Mouse (Mus musculus): ENCODE measurements around the gene Sash1. TPM values are rescaled to one million over a fixed set of nuclear protein-coding genes. Genes with fewer than 3 reads are reported as not detected.

The Sash1 gene
- total and polyA plus RNA-seq, 2 experiments: 9.6 to 21.1 TPM

DNA sequence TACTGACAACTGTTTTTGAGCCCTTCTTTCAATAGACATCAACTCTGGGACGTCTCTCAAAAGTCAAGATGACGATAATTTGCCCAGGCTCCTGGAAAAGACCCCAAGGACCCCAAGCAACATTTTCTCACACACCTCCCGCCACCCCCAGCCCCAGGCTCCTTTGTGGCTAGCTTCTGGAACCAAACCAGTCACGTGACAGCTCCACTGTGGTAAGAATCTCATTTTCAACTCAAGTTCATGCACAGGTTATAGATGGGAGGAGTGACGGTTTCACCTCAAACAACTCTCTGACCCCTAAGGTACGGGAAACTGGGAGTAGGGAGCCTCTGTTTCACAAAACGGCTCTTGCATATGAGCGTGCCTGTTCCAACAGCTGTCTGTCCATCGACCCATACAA, 25.2 kb downstream of the Sash1 start:
- Histone ChIP-seq H3K27ac (replicated peaks; ENCODE audit: insufficient read depth, low read depth, low read length) (no peak overlapping the region), H3K79me2 (ENCODE audit: control insufficient read depth, insufficient read depth, low read length) (peaks cover 37% of the 10 kb centered on the region; the same call in 1 of the 2 replicates), H3K27me3 (ENCODE audit: control insufficient read depth, insufficient read depth, low read length) (no peaks in the 10 kb centered on the region), H3K4me3 (ENCODE audit: insufficient read depth, low read depth, low read length) (no peak overlapping the region), H3K36me3 (ENCODE audit: control insufficient read depth, insufficient read depth, low read length) (peaks cover 2% of the 10 kb centered on the region), H3K9ac (ENCODE audit: low read depth, low read length) (no peak overlapping the region), H3K4me1 (ENCODE audit: control insufficient read depth, insufficient read depth, low read length) (peaks cover 9% of the 10 kb centered on the region; the same call in 1 of the 2 replicates)
- no peak for DNase-seq (ENCODE audit: extremely low read depth, low read depth, low spot score)
- TF ChIP-seq POLR2A (IDR thresholded peaks at IDR 0.05; ENCODE audit: extremely low read depth, insufficient read depth, low read length) (no peak), CTCF (IDR thresholded peaks at IDR 0.05; ENCODE audit: low read depth, low read length) (no peak)
- WGBS: 83% methylated on average over 9 of the region's 9 CpGs

DNA sequence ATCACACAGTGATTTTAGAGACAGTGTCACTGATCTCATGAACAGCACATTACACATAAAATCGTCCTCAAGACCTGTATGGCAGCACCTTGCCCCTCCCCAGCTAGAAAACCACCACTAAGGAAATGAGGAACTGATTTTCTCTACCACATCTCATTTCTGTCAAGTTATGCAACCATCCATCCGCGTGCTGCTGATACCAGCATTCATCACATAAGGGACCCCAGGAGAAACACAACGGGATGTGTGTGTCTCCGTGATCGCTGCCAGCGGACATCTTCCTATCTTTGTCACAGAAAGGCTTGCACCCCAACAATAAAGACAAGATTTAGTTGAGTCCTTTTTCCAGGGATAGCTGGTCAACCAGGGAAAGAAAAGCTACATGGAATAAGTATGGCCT, 27.2 kb downstream of the Sash1 start:
- no peak for DNase-seq (ENCODE audit: extremely low read depth, low read depth, low spot score)

DNA sequence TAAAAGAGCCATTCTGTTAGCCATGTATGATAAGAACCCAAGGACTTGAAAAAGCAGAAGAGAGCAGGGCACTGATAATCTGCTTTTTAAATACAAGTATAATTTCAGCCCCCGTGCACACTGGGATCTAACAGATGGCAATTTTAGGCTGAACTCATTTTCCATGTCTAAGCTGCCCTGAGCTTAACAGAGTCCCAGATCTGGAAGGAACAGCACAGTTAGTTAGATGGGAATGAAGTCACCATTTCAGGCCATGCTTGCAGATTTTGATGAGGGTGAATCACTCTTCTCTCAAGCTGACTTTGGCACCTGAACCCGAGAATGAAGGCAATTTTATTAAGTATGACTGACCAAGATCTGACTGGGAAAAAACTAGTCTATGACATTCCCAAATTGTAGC, 28.9 kb downstream of the Sash1 start:
- TF ChIP-seq POLR2A (IDR thresholded peaks at IDR 0.05; ENCODE audit: extremely low read depth, insufficient read depth, low read length) (no peak), CTCF (IDR thresholded peaks at IDR 0.05; ENCODE audit: low read depth, low read length) (no peak)
- peaks cover 37% of the 10 kb centered on the region; the same call in 1 of the 2 replicates for H3K79me2 ChIP-seq (ENCODE audit: control insufficient read depth, insufficient read depth, low read length)
- 90% methylated on average over 2 of the region's 2 CpGs for WGBS
- no peak for DNase-seq (ENCODE audit: extremely low read depth, low read depth, low spot score)
- H3K27ac ChIP-seq (replicated peaks; ENCODE audit: insufficient read depth, low read depth, low read length): no peak overlapping the region
- peaks cover 5% of the 10 kb centered on the region; the same call in 1 of the 2 replicates for H3K4me1 ChIP-seq (ENCODE audit: control insufficient read depth, insufficient read depth, low read length)
- H3K4me3 ChIP-seq (ENCODE audit: insufficient read depth, low read depth, low read length): no peak overlapping the region
- no peaks in the 10 kb centered on the region for H3K27me3 ChIP-seq (ENCODE audit: control insufficient read depth, insufficient read depth, low read length)
- no peak overlapping the region for H3K9ac ChIP-seq (ENCODE audit: low read depth, low read length)
- no peaks in the 10 kb centered on the region; the same call in none of the 2 replicates for H3K36me3 ChIP-seq (ENCODE audit: control insufficient read depth, insufficient read depth, low read length)

More for the DNA sequence above, 27.2 kb downstream of the Sash1 start:
- no peak overlapping the region for H3K27ac ChIP-seq (replicated peaks; ENCODE audit: insufficient read depth, low read depth, low read length)
- H3K9ac ChIP-seq (ENCODE audit: low read depth, low read length): no peak overlapping the region
- H3K27me3 ChIP-seq (ENCODE audit: control insufficient read depth, insufficient read depth, low read length): no peaks in the 10 kb centered on the region
- no peak for TF ChIP-seq POLR2A (IDR thresholded peaks at IDR 0.05; ENCODE audit: extremely low read depth, insufficient read depth, low read length)
- no peak for TF ChIP-seq CTCF (IDR thresholded peaks at IDR 0.05; ENCODE audit: low read depth, low read length)
- H3K4me1 ChIP-seq (ENCODE audit: control insufficient read depth, insufficient read depth, low read length): peaks cover 9% of the 10 kb centered on the region; the same call in 1 of the 2 replicates
- 88% methylated on average over 7 of the region's 7 CpGs for WGBS
- H3K79me2 ChIP-seq (ENCODE audit: control insufficient read depth, insufficient read depth, low read length): peaks cover 40% of the 10 kb centered on the region; the same call in 1 of the 2 replicates
- H3K36me3 ChIP-seq (ENCODE audit: control insufficient read depth, insufficient read depth, low read length): no peaks in the 10 kb centered on the region; the same call in none of the 2 replicates
- no peak overlapping the region for H3K4me3 ChIP-seq (ENCODE audit: insufficient read depth, low read depth, low read length)

DNA sequence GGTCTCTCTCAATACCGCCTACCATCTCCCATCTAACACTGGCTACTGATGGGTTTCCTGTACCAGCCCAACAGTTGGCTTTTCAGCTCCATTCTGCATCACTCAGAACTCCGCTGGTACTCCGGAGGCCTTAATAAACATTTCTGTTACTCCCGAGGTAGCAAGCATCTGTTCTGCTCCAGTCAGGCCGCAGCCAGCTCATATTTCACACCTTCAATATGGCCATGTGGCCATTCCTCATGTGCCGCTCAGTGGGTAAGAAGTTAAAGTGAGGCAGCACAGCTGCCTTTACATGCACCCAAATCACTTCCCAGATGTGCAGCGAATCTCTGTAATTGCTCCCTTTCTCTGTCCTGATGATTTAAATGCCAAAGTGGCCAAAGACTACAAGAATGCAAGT, 32.5 kb downstream of the Sash1 start:
- DNase-seq (ENCODE audit: extremely low read depth, low read depth, low spot score): no peak
- Histone ChIP-seq H3K9ac (ENCODE audit: low read depth, low read length) (no peak overlapping the region), H3K79me2 (ENCODE audit: control insufficient read depth, insufficient read depth, low read length) (peaks cover 27% of the 10 kb centered on the region; the same call in 1 of the 2 replicates), H3K4me3 (ENCODE audit: insufficient read depth, low read depth, low read length) (no peak overlapping the region), H3K27me3 (ENCODE audit: control insufficient read depth, insufficient read depth, low read length) (no peaks in the 10 kb centered on the region), H3K27ac (replicated peaks; ENCODE audit: insufficient read depth, low read depth, low read length) (no peak overlapping the region), H3K4me1 (ENCODE audit: control insufficient read depth, insufficient read depth, low read length) (no peaks in the 10 kb centered on the region; the same call in 1 of the 2 replicates), H3K36me3 (ENCODE audit: control insufficient read depth, insufficient read depth, low read length) (peaks cover 6% of the 10 kb centered on the region)
- 95% methylated on average over 7 of the region's 7 CpGs for WGBS
- TF ChIP-seq CTCF (IDR thresholded peaks at IDR 0.05; ENCODE audit: low read depth, low read length) (no peak), POLR2A (IDR thresholded peaks at IDR 0.05; ENCODE audit: extremely low read depth, insufficient read depth, low read length) (no peak)

DNA sequence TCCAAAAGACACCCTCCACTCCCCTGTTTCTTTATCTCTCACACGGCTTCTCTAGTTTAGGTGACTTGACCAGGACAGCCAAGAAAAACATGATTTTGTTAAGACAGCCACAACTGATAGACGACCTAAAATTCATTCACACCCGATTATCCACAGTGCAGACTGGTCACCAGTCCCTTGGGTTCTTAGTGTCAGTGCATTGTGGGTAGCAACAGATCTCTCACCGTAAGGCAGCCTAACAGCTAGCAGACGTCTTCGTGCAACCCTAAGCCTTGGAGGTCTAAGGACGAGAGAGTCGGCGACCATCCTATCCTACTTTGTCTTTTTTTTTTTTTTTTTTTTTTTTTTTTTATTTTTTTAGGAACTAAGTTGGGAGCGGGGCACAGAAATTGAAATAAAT, 34.2 kb downstream of the Sash1 start:
- no peak for TF ChIP-seq CTCF (IDR thresholded peaks at IDR 0.05; ENCODE audit: low read depth, low read length)
- Histone ChIP-seq H3K79me2 (ENCODE audit: control insufficient read depth, insufficient read depth, low read length) (peaks cover 24% of the 10 kb centered on the region; the same call in 1 of the 2 replicates), H3K4me3 (ENCODE audit: insufficient read depth, low read depth, low read length) (no peak overlapping the region), H3K36me3 (ENCODE audit: control insufficient read depth, insufficient read depth, low read length) (peaks cover 8% of the 10 kb centered on the region), H3K9ac (ENCODE audit: low read depth, low read length) (no peak overlapping the region), H3K4me1 (ENCODE audit: control insufficient read depth, insufficient read depth, low read length) (no peaks in the 10 kb centered on the region), H3K27me3 (ENCODE audit: control insufficient read depth, insufficient read depth, low read length) (no peaks in the 10 kb centered on the region), H3K27ac (replicated peaks; ENCODE audit: insufficient read depth, low read depth, low read length) (no peak overlapping the region)
- DNase-seq (ENCODE audit: extremely low read depth, low read depth, low spot score): no peak
- WGBS: 94% methylated on average over 10 of the region's 10 CpGs

DNA sequence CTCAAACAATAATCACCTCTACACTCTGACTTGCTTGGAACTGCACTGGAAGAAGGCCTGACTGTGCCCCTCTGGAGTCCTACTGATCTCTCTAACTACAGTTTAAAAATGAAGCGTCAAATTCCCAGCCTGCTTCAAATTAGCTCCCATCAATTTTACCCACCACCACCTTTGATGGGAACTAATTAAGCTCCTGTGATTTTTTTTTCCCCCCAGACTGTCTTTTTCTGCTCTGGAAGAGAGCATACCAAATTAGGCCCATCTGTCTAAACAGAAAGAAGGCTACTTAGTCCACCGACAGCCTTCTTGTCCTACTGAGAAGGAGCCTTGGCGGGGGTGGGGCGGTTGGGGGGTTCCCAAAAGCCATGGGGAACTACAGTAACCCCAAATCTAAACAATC, 37.9 kb downstream of the Sash1 start:
- H3K4me1 ChIP-seq (ENCODE audit: control insufficient read depth, insufficient read depth, low read length): peaks cover 4% of the 10 kb centered on the region
- H3K27me3 ChIP-seq (ENCODE audit: control insufficient read depth, insufficient read depth, low read length): no peaks in the 10 kb centered on the region
- no peak for TF ChIP-seq CTCF (IDR thresholded peaks at IDR 0.05; ENCODE audit: low read depth, low read length)
- TF ChIP-seq POLR2A (IDR thresholded peaks at IDR 0.05; ENCODE audit: extremely low read depth, insufficient read depth, low read length): no peak
- no peak overlapping the region for H3K4me3 ChIP-seq (ENCODE audit: insufficient read depth, low read depth, low read length)
- H3K36me3 ChIP-seq (ENCODE audit: control insufficient read depth, insufficient read depth, low read length): peaks cover 10% of the 10 kb centered on the region
- WGBS: 93% methylated on average over 4 of the region's 4 CpGs
- no peak for DNase-seq (ENCODE audit: extremely low read depth, low read depth, low spot score)
- H3K79me2 ChIP-seq (ENCODE audit: control insufficient read depth, insufficient read depth, low read length): peaks cover 29% of the 10 kb centered on the region; the same call in 1 of the 2 replicates
- H3K27ac ChIP-seq (replicated peaks; ENCODE audit: insufficient read depth, low read depth, low read length): no peak overlapping the region
- no peak overlapping the region for H3K9ac ChIP-seq (ENCODE audit: low read depth, low read length)

All from liver, adult 2 months (tissue).